Comparison of ENCODE assay signal across 14 mouse cellular contexts in the genomic region with DNA sequence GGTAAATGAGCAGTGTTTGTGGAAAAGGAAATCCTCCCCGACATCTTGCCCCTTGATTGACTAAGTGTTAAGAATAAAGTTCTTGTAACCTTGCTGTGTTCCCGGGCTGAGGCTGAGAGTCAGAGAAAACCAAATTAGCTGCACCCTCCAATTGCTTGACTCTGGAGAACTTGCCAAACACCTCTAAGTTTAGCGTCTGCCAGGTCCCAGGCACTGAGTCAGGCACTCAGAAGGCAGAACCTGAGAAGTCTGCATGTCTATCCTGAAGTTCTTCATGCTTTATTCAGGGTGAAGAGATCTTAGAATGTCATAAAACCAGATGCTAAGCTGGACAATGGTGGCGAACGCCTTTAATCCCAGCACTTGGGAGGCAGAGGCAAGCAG. TPM values are rescaled to one million over a fixed set of nuclear protein-coding genes. Genes with fewer than 3 reads are reported as not detected.
DNase-seq lines count a peak whose midpoint lies in the region; ATAC-seq and TF ChIP-seq lines count a peak whose summit lies in the region.
"Had no signal": no experiment of that assay in that cellular context is flagged by ENCODE, and none has a peak within 500 bp of the region (broad histone marks: within the 10 kb centered on the region; RNA-seq: fewer than 3 reads in every experiment).

No protein-coding gene starts in this region.

- no peak overlapping the region for H3K27ac ChIP-seq in forebrain, embryonic 13.5 days
- no peak overlapping the region for H3K27ac ChIP-seq in forebrain, embryonic 16.5 days (ENCODE audit: low read length)
- H3K27ac ChIP-seq in kidney, adult 2 months (ENCODE audit: insufficient read depth, low read depth, low read length): peak overlapping the region; percentile 67
- peak overlapping the region; percentile 81 for H3K27ac ChIP-seq in brown adipose tissue, adult 24 weeks (replicated peaks; ENCODE audit: low read depth, low read length)
- H3K27ac ChIP-seq: hindbrain, embryonic 14.5 days; limb, embryonic 13.5 days had no signal

- no peak for TF ChIP-seq CTCF in kidney, adult 2 months (conservative IDR thresholded peaks at IDR 0.05; ENCODE audit: insufficient read depth, insufficient read length, low read depth, low read length)

- DNase-seq in kidney, adult 2 months: peak; percentile 57
- no peak for DNase-seq in kidney, adult 9 months
- peak; percentile 44 to 45 for DNase-seq in heart, postnatal 36 days
- no peak for DNase-seq in urinary bladder, postnatal 14 days (ENCODE audit: low spot score)
- DNase-seq in thymus, postnatal 10 days (ENCODE audit: low spot score in 2 of 2): no peak
- DNase-seq: cerebellum, adult 9-11 months; embryo, embryonic 11 days; right cerebral cortex, postnatal 14 days had no signal

- H3K4me2 ChIP-seq in forebrain, embryonic 13.5 days: 0 out of 2 replicates have a peak overlapping the region, but pooled peaks have one; percentile 0
- no peak overlapping the region for H3K4me2 ChIP-seq in forebrain, embryonic 16.5 days (ENCODE audit: low read length)

- H3K4me3 ChIP-seq in forebrain, embryonic 13.5 days: no peak overlapping the region
- H3K4me3 ChIP-seq in forebrain, embryonic 16.5 days (replicated peaks; ENCODE audit: low read length): no peak overlapping the region
- no peak overlapping the region for H3K4me3 ChIP-seq in kidney, adult 2 months (ENCODE audit: insufficient read depth, low read depth, low read length)
- no peak overlapping the region for H3K4me3 ChIP-seq in brown adipose tissue, adult 24 weeks (ENCODE audit: insufficient read depth, low read depth, low read length)
- H3K4me3 ChIP-seq: erythroblast, embryonic 14.5 days had no signal

- peaks cover 5% of the 10 kb centered on the region for H3K27me3 ChIP-seq in forebrain, embryonic 13.5 days
- H3K27me3 ChIP-seq in forebrain, embryonic 16.5 days (replicated peaks; ENCODE audit: control insufficient read depth, insufficient read depth, low read length): peaks cover 3% of the 10 kb centered on the region; the same call in 1 of the 2 replicates
- H3K27me3 ChIP-seq in kidney, adult 2 months (replicated peaks; ENCODE audit: control insufficient read depth, insufficient read depth, low read length): no peaks in the 10 kb centered on the region

- no peaks in the 10 kb centered on the region for H3K36me3 ChIP-seq in forebrain, embryonic 13.5 days (ENCODE audit: poor library complexity, severe bottlenecking)
- no peaks in the 10 kb centered on the region for H3K36me3 ChIP-seq in forebrain, embryonic 16.5 days (ENCODE audit: control insufficient read depth, insufficient read depth)
- H3K36me3 ChIP-seq in kidney, adult 2 months (ENCODE audit: control insufficient read depth, insufficient read depth, low read length): no peaks in the 10 kb centered on the region
- H3K36me3 ChIP-seq: limb, embryonic 13.5 days had no signal

- 53% methylated on average over 5 of the region's 5 CpGs for WGBS in forebrain, embryonic 13.5 days
- 61% methylated on average over 5 of the region's 5 CpGs for WGBS in forebrain, embryonic 16.5 days
- 66% methylated on average over 5 of the region's 5 CpGs for WGBS in kidney, adult 2 months

- no peaks in the 10 kb centered on the region for H3K9me3 ChIP-seq in forebrain, embryonic 13.5 days (replicated peaks)
- H3K9me3 ChIP-seq in forebrain, embryonic 16.5 days (ENCODE audit: control insufficient read depth, low read length): no peaks in the 10 kb centered on the region
- H3K9me3 ChIP-seq: limb, embryonic 13.5 days had no signal

- intact Hi-C loops in heart, postnatal 36 days (cut with DNase I): no loop called here

- no peak overlapping the region for H3K9ac ChIP-seq in forebrain, embryonic 13.5 days
- no peak overlapping the region for H3K9ac ChIP-seq in forebrain, embryonic 16.5 days (replicated peaks; ENCODE audit: low read depth, low read length)
- H3K9ac ChIP-seq: hindbrain, embryonic 14.5 days; limb, embryonic 13.5 days had no signal

- H3K4me1 ChIP-seq in forebrain, embryonic 13.5 days: peaks cover 79% of the 10 kb centered on the region
- peaks cover 23% of the 10 kb centered on the region for H3K4me1 ChIP-seq in forebrain, embryonic 16.5 days (replicated peaks; ENCODE audit: control insufficient read depth, insufficient read depth, low read length)
- H3K4me1 ChIP-seq in kidney, adult 2 months (ENCODE audit: control insufficient read depth, insufficient read depth, low read length): no peaks in the 10 kb centered on the region
- peaks cover 25% of the 10 kb centered on the region for H3K4me1 ChIP-seq in brown adipose tissue, adult 24 weeks (ENCODE audit: control insufficient read depth, insufficient read depth, insufficient read length, low read length)

- TF ChIP-seq POLR2A in kidney, adult 2 months (IDR thresholded peaks at IDR 0.05; ENCODE audit: low read depth, low read length): no peak

- no peak for ATAC-seq in forebrain, embryonic 13.5 days
- ATAC-seq in forebrain, embryonic 16.5 days: no peak

RNA-seq across cellular contexts. Expression of gene Cryzl2, which starts 9.6 kb away (rescaled TPM):
- polyA plus RNA-seq in forebrain, embryonic 13.5 days (2015; fragmentation: Nextera tagmentation; extraction: Ambion mirVana): 5.8 and 6.6 TPM in 2 replicates
- 4.7 and 6.3 TPM in 2 replicates for polyA plus RNA-seq in forebrain, embryonic 16.5 days (2015; fragmentation: Nextera tagmentation; extraction: Ambion mirVana)
- 412 and 442 TPM in 2 replicates for polyA plus RNA-seq in kidney, adult 2 months (2012; rRNA removed)
- polyA plus RNA-seq in brown adipose tissue, adult 24 weeks (2012; ENCODE audit: insufficient read depth, insufficient read length, missing spikeins): 21.4 and 26.2 TPM in 2 replicates
- total RNA-seq in heart, postnatal 36 days (2021): 1 to 10 TPM; 7.3 to 8.4 TPM

RNA-seq across cellular contexts. Expression of gene Rasal2, which starts 36.4 kb away (rescaled TPM):
- polyA plus RNA-seq in forebrain, embryonic 13.5 days (2015; fragmentation: Nextera tagmentation; extraction: Ambion mirVana): 31.0 and 33.7 TPM in 2 replicates
- 32.9 and 37.6 TPM in 2 replicates for polyA plus RNA-seq in forebrain, embryonic 16.5 days (2015; fragmentation: Nextera tagmentation; extraction: Ambion mirVana)
- 3.4 and 4.0 TPM in 2 replicates for polyA plus RNA-seq in kidney, adult 2 months (2012; rRNA removed)
- 2.6 and 3.4 TPM in 2 replicates for polyA plus RNA-seq in brown adipose tissue, adult 24 weeks (2012; ENCODE audit: insufficient read depth, insufficient read length, missing spikeins)
- 10 to 100 TPM; 25.4 to 35.8 TPM for total RNA-seq in heart, postnatal 36 days (2021)
- polyA plus RNA-seq: erythroblast, embryonic 14.5 days had no signal

RNA-seq across cellular contexts. Expression of gene Sec16b, which starts 57.7 kb away (rescaled TPM):
- 0.23 and 0.87 TPM in 2 replicates for polyA plus RNA-seq in forebrain, embryonic 13.5 days (2015; fragmentation: Nextera tagmentation; extraction: Ambion mirVana)
- 0.56 and 0.62 TPM in 2 replicates for polyA plus RNA-seq in forebrain, embryonic 16.5 days (2015; fragmentation: Nextera tagmentation; extraction: Ambion mirVana)
- polyA plus RNA-seq in kidney, adult 2 months (2012; rRNA removed): 2.4 and 2.9 TPM in 2 replicates
- polyA plus RNA-seq in brown adipose tissue, adult 24 weeks (2012; ENCODE audit: insufficient read depth, insufficient read length, missing spikeins): 1.4 and 2.5 TPM in 2 replicates
- under 1 TPM; 0.73 to 0.89 TPM for total RNA-seq in heart, postnatal 36 days (2021)
- polyA plus RNA-seq: erythroblast, embryonic 14.5 days had no signal

Comparison
In these comparisons a context has a peak if more than half of its experiments do, and no peak if none do; other contexts are left out.
1. DNase-seq: peak in kidney, adult 2 months (single experiment) and heart, postnatal 36 days (2 of 2); none in kidney, adult 9 months (single experiment), urinary bladder, postnatal 14 days (single experiment) and thymus, postnatal 10 days (0 of 2).
2. H3K27ac ChIP-seq: peak in kidney, adult 2 months (single experiment) and brown adipose tissue, adult 24 weeks (single experiment); none in forebrain, embryonic 13.5 days (single experiment) and forebrain, embryonic 16.5 days (single experiment).
3. RNA of gene Cryzl2, which starts 9.6 kb away (polyA plus RNA-seq): 412 to 442 TPM in kidney, adult 2 months; 21.4 to 26.2 TPM in brown adipose tissue, adult 24 weeks, 5.8 to 6.6 TPM in forebrain, embryonic 13.5 days and 4.7 to 6.3 TPM in forebrain, embryonic 16.5 days; every median in the first group is over 10 times any median in the second.